8 mouse cellular contexts compared by ENCODE assay signal in the genomic region with DNA sequence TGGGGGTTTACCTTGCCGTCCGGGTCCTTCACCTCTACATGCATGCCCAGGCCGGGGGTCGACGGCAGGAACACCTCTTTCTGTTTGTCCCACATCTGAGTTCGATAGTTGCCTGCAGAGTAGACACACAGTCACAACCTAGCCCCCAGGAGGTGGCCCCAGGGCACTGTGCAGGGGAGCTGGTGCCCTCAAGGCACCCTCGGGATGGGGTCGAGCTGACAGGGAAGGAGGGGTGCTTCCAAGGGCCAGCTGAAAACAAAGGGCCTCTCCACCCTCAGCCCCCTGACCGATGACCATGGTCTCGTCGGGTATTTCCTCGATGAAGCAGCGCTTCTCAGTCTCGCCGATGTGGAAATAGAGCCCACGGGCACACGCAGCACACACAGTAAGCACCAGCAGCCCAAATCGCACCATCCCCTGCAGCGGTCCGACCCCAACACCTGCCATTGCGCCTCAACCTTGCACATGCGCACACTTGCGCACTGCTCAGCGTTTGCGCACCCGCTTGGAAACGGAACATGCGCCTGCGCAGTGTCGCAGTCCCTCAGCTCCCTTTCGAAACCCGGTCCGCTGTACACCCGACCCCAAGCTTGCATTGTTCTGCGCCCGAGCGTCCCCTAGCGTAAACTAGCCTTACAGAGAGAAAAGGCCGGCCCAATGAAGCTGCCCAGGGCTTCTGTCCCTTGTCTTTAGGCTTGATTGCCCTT. TPM values are rescaled to one million over a fixed set of nuclear protein-coding genes. Genes with fewer than 3 reads are reported as not detected.
DNase-seq lines count a peak whose midpoint lies in the region; ATAC-seq and TF ChIP-seq lines count a peak whose summit lies in the region.

Gene Tmed4 (minus strand): TSS at position 484 of the 707 bp plus-strand sequence.

- H3K4me3 ChIP-seq in ES-E14 (ENCODE audit: insufficient read depth in 1 of 2, low read depth in 1 of 2, low read length in 2 of 2, poor library complexity in 1 of 2, severe bottlenecking in 1 of 2), result peak within 1 kb of the TSS; percentile 81 to 88
- peak within 1 kb of the TSS; percentile 82 for H3K4me3 ChIP-seq in forebrain, embryonic 15.5 days
- H3K4me3 ChIP-seq in lung, adult 2 months (replicated peaks; ENCODE audit: extremely low read depth, low read depth, low read length), result peak within 1 kb of the TSS; percentile 67

- peak; percentile 99 for TF ChIP-seq POLR2A in lung, adult 2 months (IDR thresholded peaks at IDR 0.05; ENCODE audit: borderline replicate concordance, extremely low read depth, low read depth, low read length)

- WGBS in forebrain, embryonic 15.5 days, result under 1% methylated on average over 39 of the region's 39 CpGs
- WGBS in lung, adult 2 months, result under 1% methylated on average over 39 of the region's 39 CpGs

- H3K9me3 ChIP-seq in ES-E14 (ENCODE audit: control insufficient read depth, insufficient read depth, low read depth, low read length), result no peaks in the 10 kb centered on the region
- no peaks in the 10 kb centered on the region for H3K9me3 ChIP-seq in forebrain, embryonic 15.5 days

- peak within 1 kb of the TSS; percentile 82 for H3K4me2 ChIP-seq in forebrain, embryonic 15.5 days (replicated peaks)

- peak; percentile 59 for TF ChIP-seq CTCF in lung, adult 2 months (IDR thresholded peaks at IDR 0.05; ENCODE audit: insufficient read depth, low read length)

- in situ Hi-C loops in ES-E14 (cut with MboI; ENCODE audit: low sequenced_read_pairs in 2 of 2, unreplicated experiment in 2 of 2), result no loop called here

- H3K4me1 ChIP-seq in ES-E14 (ENCODE audit: control insufficient read depth in 2 of 2, insufficient read depth in 2 of 2, low read length in 2 of 2, poor library complexity in 1 of 2), result no peaks in the 10 kb centered on the region
- H3K4me1 ChIP-seq in forebrain, embryonic 15.5 days, result peaks cover 31% of the 10 kb centered on the region
- peaks cover 7% of the 10 kb centered on the region for H3K4me1 ChIP-seq in lung, adult 2 months (ENCODE audit: control insufficient read depth, insufficient read depth, low read length)

- peak; percentile 98 for DNase-seq in ES-E14 (ENCODE audit: low read depth, low spot score)
- peak; percentile 99 for DNase-seq in cerebellum, adult 11-12 months
- DNase-seq in heart, postnatal 25 days (ENCODE audit: low spot score), result peak; percentile 95
- DNase-seq in layer of hippocampus, adult 18-20 months (ENCODE audit: low spot score in 2 of 2), result peak; percentile 96 to 98
- DNase-seq in lung, adult 2 months, result peak; percentile 96
- peak; percentile 98 for DNase-seq in thymus, adult 18-20 months

- peaks cover 9% of the 10 kb centered on the region for H3K36me3 ChIP-seq in ES-E14 (ENCODE audit: control insufficient read depth, insufficient read depth, low read length, poor library complexity, severe bottlenecking)
- peaks cover 24% of the 10 kb centered on the region for H3K36me3 ChIP-seq in forebrain, embryonic 15.5 days

- H3K27me3 ChIP-seq in forebrain, embryonic 15.5 days, result no peaks in the 10 kb centered on the region

- peak; percentile 98 for ATAC-seq in forebrain, embryonic 15.5 days (replicated peaks)
- peak; percentile 94 for ATAC-seq in neutrophil, adult 5-6 weeks (ENCODE audit: extremely low read depth, insufficient number of reproducible peaks, low FRiP score, poor library complexity, severe bottlenecking)

- intact Hi-C loops in heart, postnatal 25 days (cut with DNase I), result no loop called here

- no peak within 1 kb of the TSS for H3K27ac ChIP-seq in ES-E14 (ENCODE audit: insufficient read depth, low read depth, low read length, poor library complexity, severe bottlenecking)
- peak within 1 kb of the TSS; percentile 92 for H3K27ac ChIP-seq in forebrain, embryonic 15.5 days (replicated peaks)

- H3K9ac ChIP-seq in ES-E14 (ENCODE audit: insufficient read depth, low read depth, low read length, poor library complexity, severe bottlenecking), result peak within 1 kb of the TSS; percentile 81
- peak within 1 kb of the TSS; percentile 93 for H3K9ac ChIP-seq in forebrain, embryonic 15.5 days (replicated peaks)

TF ChIP-seq in ES-E14, 5 proteins besides CTCF, POLR2A, EP300 and RAD21:
- no peak for TF ChIP-seq MAFK (IDR thresholded peaks at IDR 0.05; ENCODE audit: insufficient read depth, low read depth, low read length)
- TF ChIP-seq ZC3H11A (IDR thresholded peaks at IDR 0.05; ENCODE audit: borderline replicate concordance, low read depth, low read length), result no peak
- TF ChIP-seq ZNF384 (IDR thresholded peaks at IDR 0.05; ENCODE audit: low read depth, low read length), result no peak
- no peak for TF ChIP-seq HCFC1 (IDR thresholded peaks at IDR 0.05; ENCODE audit: borderline replicate concordance, insufficient read depth, low read length)
- no peak for TF ChIP-seq CHD2 (IDR thresholded peaks at IDR 0.05; ENCODE audit: low read depth, low read length)

RNA-seq across cellular contexts. Expression of gene Tmed4, which starts in this region (rescaled TPM):
- total RNA-seq in ES-E14 (2012; rRNA removed), result 79.7 and 98.6 TPM in 2 replicates
- 154 and 168 TPM in 2 replicates for polyA plus RNA-seq in forebrain, embryonic 15.5 days (2015; fragmentation: Nextera tagmentation; extraction: Ambion mirVana)
- total RNA-seq in heart, postnatal 25 days (2021), result 10 to 100 TPM; 76.6 to 89.2 TPM
- total RNA-seq in layer of hippocampus, adult 18-20 months (2021), result 100 to 1,000 TPM; 109 to 114 TPM
- 87.0 and 111 TPM in 2 replicates for polyA plus RNA-seq in lung, adult 2 months (2012; rRNA removed)
- total RNA-seq in neutrophil, adult 5-6 weeks (2017), result 28.6 and 39.8 TPM in 2 replicates
